Mouse (Mus musculus): ENCODE measurements around the gene Cdk16.

Gene Cdk16

GRCm38 (mm10) chrX:20687519-20688067 lies at the start of gene Cdk16:
TSS of gene Cdk16 (plus strand) at chrX:20687954.
- DNase-seq (ENCODE audit: low read depth, low spot score) = peak; percentile 97

- DNase-seq (ENCODE audit: low read depth, low spot score) = no peak
These were observed 49.6 kb upstream of the Cdk16 start for GRCm38 (mm10) chrX:20638141-20638540.

GRCm38 (mm10) chrX:20644780-20645179 lies 43.0 kb upstream of the Cdk16 start:
- DNase-seq (ENCODE audit: low read depth, low spot score) = no peak

GRCm38 (mm10) chrX:20657593-20657992 lies 30.2 kb upstream of the Cdk16 start:
- no peak for DNase-seq (ENCODE audit: low read depth, low spot score)

GRCm38 (mm10) chrX:20658026-20658652 lies 29.6 kb upstream of the Cdk16 start, which contains the start of gene Uba1:
TSS of gene Uba1 (plus strand) at chrX:20658326.
- peak; percentile 95 for DNase-seq (ENCODE audit: low read depth, low spot score)

- DNase-seq (ENCODE audit: low read depth, low spot score) = peak; percentile 54
These were observed 28.8 kb upstream of the Cdk16 start for GRCm38 (mm10) chrX:20658891-20659406.

GRCm38 (mm10) chrX:20662317-20662715 lies 25.4 kb upstream of the Cdk16 start:
- no peak for DNase-seq (ENCODE audit: low read depth, low spot score)

- DNase-seq (ENCODE audit: low read depth, low spot score) = peak; percentile 95
These were observed 24.9 kb upstream of the Cdk16 start for GRCm38 (mm10) chrX:20662716-20663443.

- DNase-seq (ENCODE audit: low read depth, low spot score) = no peak
These were observed 24.3 kb upstream of the Cdk16 start for GRCm38 (mm10) chrX:20663444-20663790.

GRCm38 (mm10) chrX:20688068-20688547 lies 354 bp downstream of the Cdk16 start:
- peak; percentile 89 for DNase-seq (ENCODE audit: low read depth, low spot score)

GRCm38 (mm10) chrX:20688615-20689014 lies 861 bp downstream of the Cdk16 start:
- peak; percentile 84 for DNase-seq (ENCODE audit: low read depth, low spot score)

GRCm38 (mm10) chrX:20691566-20691965 lies 3.8 kb downstream of the Cdk16 start:
- DNase-seq (ENCODE audit: low read depth, low spot score) = no peak

- DNase-seq (ENCODE audit: low read depth, low spot score) = peak; percentile 55
These were observed 4.9 kb downstream of the Cdk16 start for GRCm38 (mm10) chrX:20692616-20693015.

- no peak for DNase-seq (ENCODE audit: low read depth, low spot score)
These were observed 8.1 kb downstream of the Cdk16 start for GRCm38 (mm10) chrX:20695842-20696241.

GRCm38 (mm10) chrX:20703741-20704290 lies 16.1 kb downstream of the Cdk16 start, which contains the start of gene Usp11:
TSS of gene Usp11 (plus strand) at chrX:20703906.
- DNase-seq (ENCODE audit: low read depth, low spot score) = peak; percentile 62

- peak; percentile 95 for DNase-seq (ENCODE audit: low read depth, low spot score)
These were observed 16.7 kb downstream of the Cdk16 start for GRCm38 (mm10) chrX:20704295-20705082.

GRCm38 (mm10) chrX:20705083-20705402 lies 17.3 kb downstream of the Cdk16 start:
- no peak for DNase-seq (ENCODE audit: low read depth, low spot score)

- peak; percentile 70 for DNase-seq (ENCODE audit: low read depth, low spot score)
These were observed 40.9 kb downstream of the Cdk16 start for GRCm38 (mm10) chrX:20728681-20729080.

- DNase-seq (ENCODE audit: low read depth, low spot score) = peak; percentile 31
These were observed 42.3 kb downstream of the Cdk16 start for GRCm38 (mm10) chrX:20730048-20730447.

- no peak for DNase-seq (ENCODE audit: low read depth, low spot score)
These were observed 48.7 kb downstream of the Cdk16 start for GRCm38 (mm10) chrX:20736479-20736878.

GRCm38 (mm10) chrX:20748829-20749228 lies 61.1 kb downstream of the Cdk16 start:
- no peak for DNase-seq (ENCODE audit: low read depth, low spot score)
